Mouse (Mus musculus) kidney, embryonic 15.5 days (tissue): Measurements from ENCODE around the gene Polh. TPM values are rescaled to one million over a fixed set of nuclear protein-coding genes. Genes with fewer than 3 reads are reported as not detected.

ENCODE experiments used
- ATAC-seq: fragments of 200-750 bp; cut with Nextera tagmentation; replicated peaks from 2 replicates; pipeline ENCODE4 v1.8.0; 2017; ENCODE audit warnings: moderate TSS enrichment; ENCODE audit not compliant: low FRiP score
- H3K27ac ChIP-seq: fragments of 300-500 bp; sonication (generic); 2 replicates; pipeline ENCODE4 v1.5.1; 2015; ENCODE audit warnings: mild to moderate bottlenecking, inconsistent platforms
- H3K27me3 ChIP-seq: fragments of 300-500 bp; sonication (generic); 2 replicates; pipeline ENCODE4 v1.6.1; 2015; ENCODE audit warnings: inconsistent platforms
- H3K36me3 ChIP-seq: fragments of 300-500 bp; sonication (generic); 2 replicates; pipeline ENCODE4 v1.6.1; 2015; ENCODE audit warnings: inconsistent platforms
- H3K4me1 ChIP-seq: fragments of 300-500 bp; sonication (generic); 2 replicates; pipeline ENCODE4 v1.6.1; 2015; ENCODE audit warnings: inconsistent platforms
- H3K4me2 ChIP-seq: fragments of 300-500 bp; sonication (generic); 2 replicates; pipeline ENCODE4 v1.6.1; 2015; ENCODE audit warnings: moderate library complexity, mild to moderate bottlenecking, inconsistent platforms
- H3K4me3 ChIP-seq: fragments of 300-500 bp; sonication (generic); replicated peaks from 2 replicates; pipeline ENCODE4 v1.5.1; 2015; ENCODE audit warnings: mild to moderate bottlenecking, inconsistent platforms
- H3K9ac ChIP-seq: fragments of 300-500 bp; sonication (generic); 2 replicates; pipeline ENCODE4 v1.6.1; 2015; ENCODE audit warnings: mild to moderate bottlenecking, inconsistent platforms
- H3K9me3 ChIP-seq: fragments of 300-500 bp; sonication (generic); replicated peaks from 2 replicates; pipeline ENCODE4 v1.6.1; 2016; ENCODE audit warnings: inconsistent platforms
- WGBS: fragments of 180-500 bp; shearing (Covaris S2); methylation state at CpG from one replicate; pipeline ENCODE4 v1.1.7; 2015; ENCODE audit warnings: mixed read lengths; 5-methylcytosine and 5-hydroxymethylcytosine counted together
- polyA plus RNA-seq: library from polyadenylated mRNA; unstranded; fragments of >200 nt; fragmentation: Nextera tagmentation; extraction: Ambion mirVana; gene quantifications from 2 replicates; pipeline ENCODE4 v1.2.1, GENCODE M21; 2015

Gene Polh
- polyA plus RNA-seq, 1 experiment from 2014 or later, result 17.0 TPM

DNA sequence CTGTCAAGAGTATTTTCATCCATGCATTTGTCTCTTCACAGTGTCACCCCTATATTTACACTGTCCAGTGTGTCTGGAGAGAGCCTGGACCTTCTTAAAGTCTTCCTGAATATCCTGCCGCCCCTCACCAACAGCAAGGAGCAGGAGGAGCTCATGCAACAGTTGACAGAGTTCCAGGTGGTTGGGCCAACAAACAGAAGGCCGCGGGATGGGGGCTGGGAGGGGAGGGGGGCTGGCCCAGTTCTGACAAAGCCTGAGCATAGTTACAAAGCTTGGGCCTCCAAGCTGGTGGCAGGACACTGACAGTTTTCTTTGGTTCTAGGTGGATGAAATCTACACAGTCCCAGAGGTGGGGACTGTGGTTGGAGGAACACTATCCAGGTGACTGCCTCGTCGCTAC is 36.2 kb downstream of the Polh start:
- no peak overlapping the region for H3K4me2 ChIP-seq
- H3K4me3 ChIP-seq, result no peak overlapping the region
- peaks cover 19% of the 10 kb centered on the region for H3K4me1 ChIP-seq
- ATAC-seq, result no peak
- no peaks in the 10 kb centered on the region for H3K9me3 ChIP-seq
- no peak overlapping the region for H3K27ac ChIP-seq
- peaks cover 84% of the 10 kb centered on the region for H3K36me3 ChIP-seq
- 97% methylated on average over 5 of the region's 5 CpGs for WGBS
- no peak overlapping the region for H3K9ac ChIP-seq
- no peaks in the 10 kb centered on the region for H3K27me3 ChIP-seq

DNA sequence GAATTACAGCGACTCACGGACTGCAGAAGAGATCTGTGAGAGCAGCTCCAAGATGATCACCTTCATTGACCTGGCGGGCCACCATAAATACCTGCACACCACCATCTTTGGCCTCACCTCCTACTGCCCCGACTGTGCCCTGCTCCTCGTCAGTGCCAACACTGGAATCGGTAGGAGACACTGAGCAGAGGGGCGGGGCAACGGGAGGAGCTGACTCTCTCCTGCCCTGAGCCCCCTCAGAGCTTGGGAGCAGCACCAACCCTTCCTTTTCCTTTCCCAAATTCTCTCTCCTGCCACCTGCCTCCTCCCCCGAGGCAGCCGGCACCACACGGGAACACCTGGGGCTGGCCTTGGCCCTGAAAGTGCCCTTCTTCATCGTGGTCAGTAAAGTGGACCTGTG is 37.0 kb downstream of the Polh start:
- Histone ChIP-seq H3K4me3 (no peak overlapping the region), H3K27me3 (no peaks in the 10 kb centered on the region), H3K9ac (no peak overlapping the region), H3K36me3 (peaks cover 76% of the 10 kb centered on the region), H3K4me2 (no peak overlapping the region), H3K4me1 (peaks cover 19% of the 10 kb centered on the region), H3K9me3 (no peaks in the 10 kb centered on the region), H3K27ac (no peak overlapping the region)
- no peak for ATAC-seq
- 90% methylated on average over 12 of the region's 12 CpGs for WGBS

DNA sequence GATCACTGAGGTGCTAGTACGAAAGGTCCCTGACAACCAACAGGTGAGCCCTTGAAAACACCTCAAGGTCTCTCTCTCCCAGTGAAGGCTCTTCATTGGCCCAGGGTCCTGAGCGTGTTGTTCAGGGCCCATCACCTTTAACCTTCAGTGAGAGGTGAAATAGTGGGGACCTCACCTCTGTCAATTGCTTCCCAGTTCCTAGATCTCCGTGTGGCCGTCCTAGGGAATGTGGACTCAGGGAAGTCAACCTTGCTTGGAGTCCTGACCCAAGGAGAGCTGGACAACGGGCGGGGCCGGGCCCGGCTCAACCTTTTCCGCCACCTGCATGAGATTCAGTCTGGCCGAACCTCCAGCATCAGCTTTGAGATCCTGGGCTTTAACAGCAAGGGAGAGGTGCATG is 37.7 kb downstream of the Polh start:
- H3K4me2 ChIP-seq, result no peak overlapping the region
- no peak overlapping the region for H3K9ac ChIP-seq
- H3K4me3 ChIP-seq, result no peak overlapping the region
- no peaks in the 10 kb centered on the region for H3K27me3 ChIP-seq
- no peaks in the 10 kb centered on the region for H3K9me3 ChIP-seq
- WGBS, result 91% methylated on average over 10 of the region's 10 CpGs
- no peak for ATAC-seq
- peaks cover 21% of the 10 kb centered on the region for H3K4me1 ChIP-seq
- H3K36me3 ChIP-seq, result peaks cover 70% of the 10 kb centered on the region
- no peak overlapping the region for H3K27ac ChIP-seq

DNA sequence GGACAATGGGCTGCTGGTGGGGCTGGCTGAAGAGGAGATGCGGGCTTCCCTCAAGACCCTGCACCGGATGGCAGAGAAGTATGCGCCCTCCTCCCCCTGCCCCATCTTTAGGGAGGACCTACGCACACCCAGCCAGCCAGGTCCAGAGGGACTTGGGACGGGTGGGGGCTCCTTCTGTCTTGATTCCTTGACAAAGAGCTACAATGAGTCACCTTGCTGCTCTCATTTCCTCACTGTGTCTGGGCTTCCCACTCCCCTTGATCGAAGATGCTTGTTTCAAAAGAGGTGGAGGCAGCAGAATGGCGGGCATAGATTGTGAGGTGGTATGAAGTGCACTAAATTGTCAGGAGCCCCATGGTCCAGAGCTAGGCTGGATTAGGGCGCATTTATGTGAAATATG is 38.1 kb downstream of the Polh start:
- Histone ChIP-seq H3K9me3 (no peaks in the 10 kb centered on the region), H3K27ac (no peak overlapping the region), H3K36me3 (peaks cover 65% of the 10 kb centered on the region), H3K4me1 (peaks cover 26% of the 10 kb centered on the region), H3K27me3 (no peaks in the 10 kb centered on the region), H3K9ac (no peak overlapping the region), H3K4me2 (no peak overlapping the region), H3K4me3 (no peak overlapping the region)
- WGBS, result 93% methylated on average over 8 of the region's 8 CpGs
- ATAC-seq, result no peak

DNA sequence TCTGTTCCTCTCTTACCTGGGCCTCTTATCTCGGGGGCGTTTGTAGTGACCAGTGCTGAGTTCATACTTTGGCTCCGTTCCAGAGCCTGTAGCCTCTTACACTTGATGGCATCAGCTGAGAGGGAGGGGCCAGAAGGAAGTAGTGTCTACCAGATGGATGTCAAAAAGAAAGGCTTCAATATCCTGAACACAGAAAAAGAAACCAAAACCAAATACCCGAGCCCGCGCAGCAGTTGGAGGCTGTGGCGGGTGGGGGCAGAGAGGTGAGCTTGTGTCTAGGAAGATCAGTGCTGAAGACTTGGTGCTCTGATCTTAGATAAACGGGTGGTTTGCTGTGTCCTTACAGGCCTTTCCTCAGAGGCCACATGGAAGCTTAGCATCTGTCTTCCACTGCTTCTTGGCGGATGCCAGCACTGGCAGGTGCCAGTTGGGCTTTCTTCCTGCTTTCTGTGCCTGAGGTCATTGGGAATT is 39.5 kb downstream of the Polh start:
- ATAC-seq, result no peak
- Histone ChIP-seq H3K4me2 (peak overlapping the region; percentile 91), H3K36me3 (peaks cover 52% of the 10 kb centered on the region), H3K9ac (no peak overlapping the region), H3K27ac (peak overlapping the region; percentile 66), H3K9me3 (no peaks in the 10 kb centered on the region), H3K27me3 (no peaks in the 10 kb centered on the region), H3K4me1 (peaks cover 29% of the 10 kb centered on the region), H3K4me3 (peak overlapping the region; percentile 11)
- WGBS, result 79% methylated on average over 9 of the region's 9 CpGs

DNA sequence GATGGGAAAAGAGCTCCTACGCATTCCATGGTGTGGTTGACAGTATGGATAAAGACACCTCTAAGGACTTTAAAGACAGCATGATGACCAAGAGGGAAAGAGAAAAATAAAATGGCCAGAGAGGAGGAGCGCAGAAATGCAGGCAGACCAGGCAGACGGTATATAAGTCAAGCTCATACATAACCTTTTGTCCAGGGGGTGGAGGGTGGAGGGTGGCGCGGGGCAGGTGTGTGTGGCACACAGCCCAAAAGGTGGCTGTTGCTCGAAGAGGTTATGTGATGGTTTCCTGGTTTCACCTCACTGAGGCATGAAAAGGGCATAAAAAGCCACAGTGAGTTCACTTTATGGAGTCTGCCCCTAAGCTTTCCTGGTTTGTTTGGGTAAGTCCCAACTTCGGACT is 39.9 kb downstream of the Polh start:
- ATAC-seq, result no peak
- peaks cover 29% of the 10 kb centered on the region for H3K4me1 ChIP-seq
- no peaks in the 10 kb centered on the region for H3K9me3 ChIP-seq
- no peaks in the 10 kb centered on the region for H3K27me3 ChIP-seq
- H3K27ac ChIP-seq, result peak overlapping the region; percentile 66; the same call in 1 of the 2 replicates
- peak overlapping the region; percentile 91 for H3K4me2 ChIP-seq
- 82% methylated on average over 7 of the region's 7 CpGs for WGBS
- H3K36me3 ChIP-seq, result peaks cover 47% of the 10 kb centered on the region
- H3K9ac ChIP-seq, result no peak overlapping the region
- peak overlapping the region; percentile 11 for H3K4me3 ChIP-seq

DNA sequence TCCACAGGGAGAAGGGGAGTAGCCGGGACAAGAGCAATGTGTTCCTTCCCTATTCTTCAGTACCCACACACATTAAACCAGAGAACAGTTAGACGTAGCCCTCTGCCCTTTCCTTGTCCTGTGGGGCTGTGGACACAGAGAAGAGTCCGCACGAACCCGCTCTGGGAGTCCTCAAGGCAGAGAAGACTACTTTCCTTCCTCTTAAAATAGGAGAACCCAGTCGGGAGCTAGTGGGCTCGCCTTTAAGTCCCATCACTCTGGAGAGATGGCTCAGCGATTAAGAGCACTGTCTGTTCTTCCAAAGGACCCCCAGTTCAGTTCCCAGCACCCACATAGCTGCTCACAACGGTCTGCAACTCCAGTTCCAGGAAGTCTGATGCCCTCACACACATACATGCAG is 40.7 kb downstream of the Polh start:
- Histone ChIP-seq H3K27me3 (no peaks in the 10 kb centered on the region), H3K4me3 (peak overlapping the region; percentile 88), H3K27ac (peak overlapping the region; percentile 95), H3K36me3 (peaks cover 39% of the 10 kb centered on the region), H3K9ac (peak overlapping the region; percentile 75), H3K9me3 (no peaks in the 10 kb centered on the region), H3K4me1 (peaks cover 29% of the 10 kb centered on the region), H3K4me2 (peak overlapping the region; percentile 91)
- 53% methylated on average over 9 of the region's 9 CpGs for WGBS
- no peak for ATAC-seq

DNA sequence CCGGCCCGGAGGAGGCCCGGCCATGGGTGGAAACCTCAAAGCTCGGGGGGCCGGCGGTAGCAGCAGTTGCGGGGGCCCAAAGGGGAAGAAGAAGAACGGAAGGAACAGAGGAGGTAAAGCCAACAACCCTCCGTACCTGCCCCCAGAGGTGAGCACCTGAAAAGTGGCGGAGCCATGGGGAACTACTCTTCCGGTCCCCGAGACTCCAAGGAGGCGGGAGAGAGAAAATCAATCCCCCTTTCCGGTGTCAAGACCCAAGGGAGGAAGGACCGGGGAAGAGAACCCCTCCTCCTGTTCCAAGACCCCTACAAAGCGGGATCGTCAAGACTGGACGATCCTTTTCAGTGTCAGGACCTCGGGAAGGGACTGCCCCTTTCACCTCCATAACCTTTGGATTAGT is 41.3 kb downstream of the Polh start:
- Histone ChIP-seq H3K36me3 (peaks cover 34% of the 10 kb centered on the region), H3K4me3 (peak overlapping the region; percentile 88), H3K27ac (peak overlapping the region; percentile 95), H3K9me3 (no peaks in the 10 kb centered on the region), H3K9ac (peak overlapping the region; percentile 75), H3K4me1 (peaks cover 30% of the 10 kb centered on the region), H3K27me3 (no peaks in the 10 kb centered on the region), H3K4me2 (peak overlapping the region; percentile 91)
- peak; percentile 26 for ATAC-seq
- under 1% methylated on average over 19 of the region's 19 CpGs for WGBS

DNA sequence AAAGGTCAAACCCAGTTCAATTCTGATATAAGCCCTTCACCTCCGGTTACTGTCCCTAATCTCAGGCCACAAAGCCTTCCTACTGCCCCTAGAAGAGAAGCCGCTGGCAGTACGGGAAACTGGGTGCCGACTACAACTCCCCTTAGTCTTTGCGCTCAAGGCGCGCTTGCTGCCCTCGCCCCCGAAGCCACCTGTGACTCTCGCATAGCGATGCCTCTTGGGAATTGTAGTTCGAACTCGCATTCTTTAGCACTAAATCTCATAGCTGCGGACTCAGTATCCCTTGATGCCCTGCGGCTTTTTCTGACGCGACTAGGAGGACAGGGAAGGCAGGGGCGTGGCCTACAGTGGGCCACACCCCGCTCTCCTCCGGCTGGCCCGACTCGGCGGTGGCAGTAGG is 41.8 kb downstream of the Polh start, which contains the start of gene Gtpbp2:
TSS of gene Gtpbp2 (plus strand) at position 347 of the 400 bp plus-strand sequence.
- Histone ChIP-seq H3K4me3 (peak within 1 kb of the TSS; percentile 88), H3K9ac (peak within 1 kb of the TSS; percentile 75), H3K27ac (peak within 1 kb of the TSS; percentile 95), H3K4me2 (peak within 1 kb of the TSS; percentile 91), H3K4me1 (peaks cover 30% of the 10 kb centered on the region), H3K27me3 (no peaks in the 10 kb centered on the region), H3K36me3 (peaks cover 29% of the 10 kb centered on the region), H3K9me3 (no peaks in the 10 kb centered on the region)
- peak; percentile 93 for ATAC-seq
- whole genome bisulfite sequencing, result under 1% methylated on average over 23 of the region's 23 CpGs

DNA sequence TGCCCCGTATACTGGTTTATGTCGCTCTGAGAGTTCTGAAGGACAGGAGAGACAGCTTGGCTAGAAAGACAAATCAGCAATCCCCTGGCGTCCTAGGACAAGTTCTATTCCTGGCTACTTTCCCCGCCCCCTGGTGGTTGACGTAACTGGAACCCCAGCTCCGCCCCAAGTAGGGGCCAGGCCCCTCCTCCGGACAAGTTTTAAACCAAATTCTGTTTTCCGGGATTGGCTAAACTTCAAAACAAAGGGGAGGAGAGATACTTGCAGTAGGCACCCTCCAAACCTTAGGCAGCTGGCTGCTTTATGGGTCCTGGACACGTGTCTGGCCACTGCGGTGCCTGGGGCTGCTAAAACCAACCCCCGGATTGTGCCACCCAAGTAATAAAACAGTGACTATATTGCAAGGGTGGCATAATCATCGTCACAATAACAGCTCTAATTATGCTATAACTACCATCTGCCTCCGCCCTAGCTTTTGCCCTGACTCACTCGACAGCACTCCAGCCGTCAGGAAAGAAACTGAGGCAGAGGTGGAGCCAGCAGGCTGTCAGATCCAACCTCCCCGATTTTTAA is 42.3 kb downstream of the Polh start:
- H3K4me2 ChIP-seq, result peak overlapping the region; percentile 91
- 1% methylated on average over 16 of the region's 16 CpGs for WGBS
- peak; percentile 82 for ATAC-seq
- peak overlapping the region; percentile 95 for H3K27ac ChIP-seq
- peak overlapping the region; percentile 88 for H3K4me3 ChIP-seq
- peaks cover 23% of the 10 kb centered on the region for H3K36me3 ChIP-seq
- peaks cover 30% of the 10 kb centered on the region for H3K4me1 ChIP-seq
- no peaks in the 10 kb centered on the region for H3K27me3 ChIP-seq
- H3K9ac ChIP-seq, result peak overlapping the region; percentile 63
- H3K9me3 ChIP-seq, result no peaks in the 10 kb centered on the region

DNA sequence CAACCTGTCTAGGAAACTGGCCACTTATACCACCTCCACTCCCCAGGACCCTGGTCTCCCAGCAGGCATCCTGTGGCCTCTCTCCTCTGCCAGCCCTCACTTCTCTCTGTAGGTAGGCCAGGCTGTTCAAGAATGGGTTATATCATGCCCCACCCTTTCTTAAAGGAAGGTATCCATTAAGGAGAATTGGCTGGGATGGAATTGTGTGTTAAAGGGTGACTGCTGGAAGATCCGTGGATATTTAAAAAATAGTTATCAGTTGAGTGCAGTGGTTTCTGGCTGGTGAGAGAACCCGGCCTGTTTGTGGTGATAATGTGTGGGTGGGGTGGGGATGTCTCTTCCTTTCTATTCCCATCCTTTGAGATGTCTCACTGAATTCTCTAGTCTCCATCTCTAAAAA is 43.2 kb downstream of the Polh start:
- Histone ChIP-seq H3K9me3 (no peaks in the 10 kb centered on the region), H3K36me3 (peaks cover 14% of the 10 kb centered on the region), H3K9ac (no peak overlapping the region; the same call in 1 of the 2 replicates), H3K27ac (peak overlapping the region; percentile 95), H3K4me1 (peaks cover 30% of the 10 kb centered on the region), H3K27me3 (no peaks in the 10 kb centered on the region), H3K4me3 (peak overlapping the region; percentile 88; the same call in 1 of the 2 replicates), H3K4me2 (peak overlapping the region; percentile 91)
- 62% methylated on average over 2 of the region's 2 CpGs for WGBS
- ATAC-seq, result no peak

DNA sequence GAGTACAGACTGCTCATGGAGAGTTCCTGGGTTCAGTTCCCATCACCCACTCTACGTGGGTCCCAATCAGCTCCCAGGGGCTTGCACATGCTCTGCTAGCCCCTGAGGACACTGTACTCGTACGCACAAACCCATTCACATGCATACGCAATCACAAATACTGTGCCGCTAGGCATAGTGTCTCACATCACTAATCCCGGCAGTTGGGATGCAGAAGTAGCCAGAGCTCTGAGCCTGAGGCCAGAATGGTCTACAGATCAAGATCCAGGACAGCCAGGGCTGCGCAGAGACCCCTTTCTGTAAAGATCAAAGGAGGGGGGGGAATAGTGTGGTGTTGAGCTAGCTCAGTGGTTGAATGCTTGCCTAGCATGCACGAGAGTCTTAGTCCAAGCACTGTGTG is 45.3 kb downstream of the Polh start:
- Histone ChIP-seq H3K9me3 (no peaks in the 10 kb centered on the region), H3K27ac (no peak overlapping the region), H3K4me1 (peaks cover 29% of the 10 kb centered on the region), H3K9ac (no peak overlapping the region), H3K27me3 (no peaks in the 10 kb centered on the region), H3K4me2 (no peak overlapping the region), H3K36me3 (no peaks in the 10 kb centered on the region), H3K4me3 (no peak overlapping the region)
- 76% methylated on average over 8 of the region's 8 CpGs for WGBS
- no peak for ATAC-seq

DNA sequence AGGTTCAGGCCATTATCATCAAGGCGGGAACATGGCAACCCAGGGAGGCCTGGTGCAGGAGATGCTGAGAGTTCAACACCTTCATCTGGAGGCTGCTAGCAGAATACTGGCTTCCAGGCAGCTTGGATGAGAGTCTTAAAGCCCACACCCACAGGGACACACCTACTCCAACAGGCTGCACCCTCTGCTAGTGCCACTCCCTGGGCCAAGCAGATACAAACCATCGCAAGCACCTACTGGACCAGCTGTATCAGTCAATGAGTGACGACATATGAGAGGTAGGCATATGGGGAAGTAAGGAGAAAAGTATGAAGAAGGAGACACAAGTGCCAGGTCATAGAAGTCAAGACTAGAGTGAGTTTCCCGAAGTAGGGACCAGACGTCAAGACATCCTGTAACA is 45.8 kb downstream of the Polh start:
- WGBS, result 68% methylated on average over 5 of the region's 5 CpGs
- no peak for ATAC-seq
- no peak overlapping the region for H3K4me3 ChIP-seq

More for the DNA sequence above, 45.8 kb downstream of the Polh start:
- Histone ChIP-seq H3K27ac (no peak overlapping the region), H3K36me3 (peaks cover under 1% of the 10 kb centered on the region; the same call in 1 of the 2 replicates), H3K9ac (no peak overlapping the region), H3K4me2 (no peak overlapping the region), H3K9me3 (no peaks in the 10 kb centered on the region), H3K4me1 (peaks cover 27% of the 10 kb centered on the region), H3K27me3 (no peaks in the 10 kb centered on the region)
